Mouse (Mus musculus): ENCODE measurements around the gene Dera.

The Dera gene

GRCm38 (mm10) chr6:137806342-137806741 lies 52.0 kb downstream of the Dera start:
- DNase-seq (ENCODE audit: low spot score in 2 of 2): no peak

DNA sequence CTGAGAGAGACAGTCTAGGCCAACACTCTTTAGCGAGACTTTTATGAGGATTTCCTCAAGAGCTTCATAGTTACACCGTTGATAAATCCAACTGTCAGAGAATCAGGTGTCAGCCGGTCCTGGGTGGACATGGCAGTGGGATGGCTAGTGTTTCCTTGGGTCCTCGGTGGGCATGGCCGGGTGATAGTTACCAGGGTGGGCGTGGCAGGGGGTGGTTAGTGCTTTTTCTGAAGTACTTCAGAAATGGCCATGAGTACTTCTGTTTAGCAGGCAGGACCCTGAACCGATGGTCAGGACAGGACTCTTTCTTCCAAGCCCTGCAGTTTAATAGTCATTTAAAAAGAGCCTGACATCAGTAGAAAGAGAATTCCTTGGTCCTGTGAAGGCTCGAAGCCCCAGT lies 52.5 kb downstream of the Dera start:
- DNase-seq (ENCODE audit: low spot score in 2 of 2): no peak

DNA sequence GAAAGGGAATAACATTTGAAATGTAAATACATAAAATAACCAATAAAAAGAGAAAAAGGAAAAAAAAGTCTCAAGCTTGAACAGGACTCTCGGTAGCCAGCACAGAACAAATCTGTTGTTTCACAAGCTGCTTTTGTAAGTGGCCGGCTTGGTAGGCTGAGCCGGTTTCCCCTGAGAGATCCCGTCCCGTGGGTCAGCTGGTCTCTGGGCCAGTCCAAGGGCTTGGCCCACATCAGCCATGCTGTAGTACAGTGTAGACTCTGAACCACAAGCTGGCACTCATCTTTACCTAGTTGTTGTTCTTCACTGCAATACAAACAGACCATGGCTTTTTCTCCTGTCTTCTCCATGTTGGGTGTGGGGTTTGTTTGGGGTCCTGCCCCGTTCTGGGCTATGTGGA lies 53.0 kb downstream of the Dera start:
- no peak for DNase-seq (ENCODE audit: low spot score in 2 of 2)

- DNase-seq (ENCODE audit: low spot score in 2 of 2): no peak
These were observed 54.4 kb downstream of the Dera start for GRCm38 (mm10) chr6:137808706-137809105.

DNA sequence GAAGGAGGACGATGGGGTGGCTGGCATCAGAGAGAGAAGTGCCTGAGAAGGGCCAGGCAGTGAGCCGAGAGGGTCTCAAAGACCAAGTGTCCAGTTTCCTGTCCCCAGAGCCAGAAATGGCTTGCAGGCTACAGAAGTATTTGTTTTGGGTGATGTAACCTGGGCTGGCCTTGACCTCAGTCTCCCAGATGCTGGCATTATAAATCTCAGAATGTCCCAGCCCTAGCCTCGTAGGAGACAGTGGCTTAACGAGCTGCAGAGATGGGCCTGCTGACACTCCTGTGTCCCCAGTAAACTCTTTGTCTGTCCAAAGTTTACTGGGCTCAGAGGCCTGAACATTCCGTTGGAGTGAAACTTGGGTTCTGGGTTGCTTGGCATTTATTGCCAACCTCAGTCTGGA lies 55.8 kb downstream of the Dera start:
- DNase-seq (ENCODE audit: low spot score in 2 of 2): no peak

- no peak for DNase-seq (ENCODE audit: low spot score in 2 of 2)
These were observed 59.7 kb downstream of the Dera start for GRCm38 (mm10) chr6:137814006-137814405.

DNA sequence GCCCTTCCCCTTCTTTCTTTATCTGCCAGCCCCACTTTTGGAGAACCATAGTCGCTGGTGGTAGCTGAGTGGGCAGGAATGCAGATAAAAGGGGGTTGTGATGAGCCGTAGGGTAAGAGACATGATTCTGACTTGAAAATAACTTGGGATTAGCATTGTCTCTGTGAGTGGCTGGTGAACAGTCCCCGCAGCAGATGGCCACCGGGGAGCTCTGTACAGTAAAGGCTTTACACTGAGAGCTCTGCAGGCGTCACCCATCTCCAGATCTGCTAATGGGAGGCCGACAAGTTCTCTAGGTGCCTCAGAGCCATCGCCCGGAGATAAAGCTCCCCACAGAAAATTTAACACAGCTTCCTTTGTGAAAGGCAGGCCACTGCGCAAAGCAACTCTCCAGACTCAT lies 62.2 kb downstream of the Dera start:
- DNase-seq (ENCODE audit: low spot score in 2 of 2): peak in 1 of 2 experiments; percentile 9

GRCm38 (mm10) chr6:137822550-137822949 lies 68.2 kb downstream of the Dera start:
- no peak for DNase-seq (ENCODE audit: low spot score in 2 of 2)

DNA sequence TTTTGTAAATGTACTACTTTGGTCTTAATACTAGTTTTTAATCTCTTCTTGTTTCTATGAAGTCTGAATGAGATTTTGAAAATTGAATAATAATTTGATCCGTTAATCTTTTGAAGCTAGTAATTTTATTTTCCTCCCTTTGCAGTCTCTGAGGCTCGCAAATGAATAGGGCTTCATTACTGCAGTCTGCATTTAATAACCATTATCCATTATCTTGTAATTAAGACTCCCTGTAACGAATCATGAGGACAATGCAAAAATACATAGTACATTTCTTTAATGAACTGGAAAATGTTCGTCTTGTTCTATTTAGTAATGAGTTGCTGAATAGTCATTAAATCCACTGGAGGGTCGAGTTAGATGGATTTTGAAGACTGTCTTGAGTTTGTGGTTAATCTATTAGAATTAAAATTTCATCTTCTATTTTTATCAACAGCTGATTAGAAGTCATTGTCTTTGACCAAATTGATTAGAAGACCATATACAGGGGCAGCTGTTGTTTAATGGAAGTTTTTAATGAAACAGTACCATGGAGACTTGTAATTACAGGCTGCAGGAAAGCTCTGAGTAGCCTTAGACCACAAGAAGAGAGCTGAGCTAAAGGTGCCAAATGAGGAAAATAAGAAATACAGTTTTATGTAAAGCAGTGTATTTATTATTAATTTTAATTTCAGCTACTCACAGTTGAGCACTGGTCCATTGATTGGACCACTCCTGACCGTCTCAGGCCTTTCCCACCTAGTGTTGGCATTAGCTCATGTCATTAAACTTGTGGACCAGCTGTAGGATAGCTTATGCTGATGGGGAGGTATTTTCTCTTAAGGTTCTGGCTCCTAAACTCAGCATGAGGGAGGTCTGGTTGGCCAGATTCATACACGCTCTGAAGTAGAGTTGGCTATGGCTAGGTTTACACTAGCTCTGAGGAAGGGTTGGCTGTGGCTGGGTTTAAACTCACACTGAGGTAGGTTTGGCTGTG lies 70.0 kb downstream of the Dera start:
- no peak for DNase-seq (ENCODE audit: low spot score in 2 of 2)

DNA sequence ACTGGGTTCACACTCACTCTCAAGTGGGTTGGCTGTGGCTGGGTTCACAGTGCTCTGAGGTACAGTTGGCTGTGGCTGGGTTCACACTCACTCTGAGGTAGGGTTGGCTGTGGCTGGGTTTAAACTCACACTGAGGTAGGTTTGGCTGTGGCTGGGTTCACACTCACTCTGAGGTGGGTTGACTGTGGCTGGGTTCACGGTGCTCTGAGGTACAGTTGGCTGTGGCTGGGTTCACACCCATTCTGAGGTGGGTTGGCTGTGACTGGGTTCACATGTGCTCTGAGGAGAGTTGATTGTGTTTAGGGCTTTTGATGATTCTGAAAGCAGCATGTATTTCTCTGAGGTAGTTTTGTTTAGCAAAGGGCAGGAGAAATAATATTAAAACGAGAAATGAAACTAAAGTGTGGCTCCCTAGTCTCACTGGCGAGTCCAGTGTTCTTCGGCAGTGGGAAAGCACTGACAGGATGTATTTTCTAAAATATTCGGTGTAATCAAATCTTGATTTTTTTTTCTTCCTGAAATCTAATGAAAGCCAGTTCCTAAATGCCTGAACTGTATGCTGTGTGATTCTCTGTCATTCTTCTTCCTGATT lies 70.8 kb downstream of the Dera start:
- no peak for DNase-seq (ENCODE audit: low spot score in 2 of 2)

DNA sequence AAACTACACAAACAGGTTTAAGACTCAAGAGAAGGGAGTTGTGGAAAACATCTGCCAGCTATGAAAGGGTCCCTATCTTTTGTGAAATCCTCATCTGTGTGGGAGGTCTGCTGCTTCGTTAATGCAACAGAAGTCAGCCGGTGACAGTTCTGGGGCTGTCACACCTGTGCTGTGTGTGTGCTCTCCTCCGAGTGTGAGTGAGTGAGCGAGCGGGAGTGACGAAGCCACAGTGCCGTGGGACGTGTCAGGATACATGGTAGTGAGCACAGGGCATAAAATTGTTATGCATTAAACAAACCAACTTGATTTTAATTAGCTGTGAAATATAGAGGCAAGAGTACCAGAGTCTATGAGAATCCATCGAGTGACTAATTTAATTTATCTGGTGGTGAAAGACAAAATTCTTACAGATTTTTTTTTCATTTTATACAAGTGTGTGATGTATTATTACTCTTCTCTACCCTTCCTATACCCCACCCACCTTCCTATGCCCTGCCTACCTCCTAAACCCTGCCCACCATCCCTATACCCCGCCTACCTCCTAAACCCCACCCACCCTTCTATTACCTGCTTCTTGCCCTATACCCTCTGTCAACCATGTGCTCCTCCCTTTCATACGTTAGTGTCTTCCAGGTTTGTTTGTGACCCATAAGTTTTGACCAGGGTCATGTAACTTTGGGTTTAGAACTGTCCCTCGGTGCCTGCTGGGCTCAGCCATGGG lies 74.9 kb downstream of the Dera start:
- DNase-seq (ENCODE audit: low spot score in 2 of 2): no peak

DNA sequence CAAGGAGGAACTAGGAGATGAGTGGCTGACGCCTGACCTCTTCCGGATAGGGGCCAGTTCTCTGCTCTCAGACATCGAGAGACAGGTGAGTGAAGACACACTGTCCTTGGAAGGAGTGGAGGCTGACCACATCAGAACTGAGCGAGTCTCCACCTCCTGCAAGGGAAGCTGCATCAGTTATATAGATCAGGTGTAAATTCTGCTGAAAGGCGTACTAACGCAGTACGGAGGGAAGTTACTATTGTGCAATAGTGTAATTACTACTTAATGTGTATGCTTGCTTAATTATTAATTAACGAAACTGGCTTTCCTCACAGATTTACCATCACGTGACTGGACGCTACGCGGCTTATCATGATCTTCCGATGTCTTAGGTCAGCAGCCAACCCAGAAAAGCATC lies 82.5 kb downstream of the Dera start:
- DNase-seq (ENCODE audit: low spot score in 2 of 2): no peak

DNA sequence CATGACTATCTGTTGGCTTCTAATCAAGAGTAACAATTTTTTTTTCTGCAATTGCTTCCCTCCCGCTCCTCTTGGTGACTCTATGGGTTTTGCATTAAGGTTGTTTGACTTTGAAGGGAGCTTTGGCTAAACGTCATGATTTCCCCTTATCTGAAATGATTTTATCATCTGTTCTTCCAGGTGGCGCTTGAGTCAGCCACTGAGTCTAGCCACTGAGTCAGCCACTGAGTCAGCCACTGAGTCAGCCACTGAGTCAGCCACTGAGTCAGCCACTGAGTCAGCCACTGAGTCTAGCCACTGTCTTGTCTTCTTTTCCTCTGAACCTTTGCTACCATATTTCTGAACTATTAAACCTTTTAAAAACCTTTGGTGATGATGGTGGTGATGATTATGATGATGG lies 89.0 kb downstream of the Dera start:
- no peak for DNase-seq (ENCODE audit: low spot score in 2 of 2)

- no peak for DNase-seq (ENCODE audit: low spot score in 2 of 2)
These were observed 103.2 kb downstream of the Dera start for GRCm38 (mm10) chr6:137857198-137858194.

DNA sequence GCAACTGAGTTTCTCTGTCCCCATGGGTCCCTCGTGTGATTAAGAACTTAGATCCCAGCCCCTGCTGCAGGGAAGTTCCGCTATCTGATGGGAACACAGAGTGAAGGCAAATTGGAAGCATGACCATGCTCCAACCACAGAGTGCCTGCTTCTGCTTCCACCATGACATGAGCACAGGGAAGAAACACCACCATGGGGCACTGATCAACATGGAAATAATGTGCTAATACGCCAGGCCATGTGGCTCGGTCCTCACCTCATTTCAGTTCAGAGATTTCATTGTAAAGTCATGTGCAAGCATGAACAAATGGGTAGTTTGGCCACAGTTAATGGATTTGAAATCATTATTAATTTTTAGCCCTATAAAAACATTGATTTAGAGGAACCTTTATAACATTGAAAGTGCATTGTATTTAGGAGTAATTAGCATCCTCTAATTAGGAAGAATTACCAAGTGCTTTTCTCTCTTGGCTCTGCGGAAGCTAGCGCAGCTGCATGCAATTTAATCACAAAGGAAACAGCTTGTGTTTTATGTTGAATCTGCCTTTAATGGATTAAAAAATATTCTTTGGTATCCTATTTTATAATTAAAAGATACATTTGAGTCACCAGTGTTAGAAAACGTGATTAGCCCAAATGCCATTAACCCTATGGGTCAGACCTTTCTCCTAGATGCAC lies 115.7 kb downstream of the Dera start:
- DNase-seq (ENCODE audit: low spot score in 2 of 2): no peak

DNA sequence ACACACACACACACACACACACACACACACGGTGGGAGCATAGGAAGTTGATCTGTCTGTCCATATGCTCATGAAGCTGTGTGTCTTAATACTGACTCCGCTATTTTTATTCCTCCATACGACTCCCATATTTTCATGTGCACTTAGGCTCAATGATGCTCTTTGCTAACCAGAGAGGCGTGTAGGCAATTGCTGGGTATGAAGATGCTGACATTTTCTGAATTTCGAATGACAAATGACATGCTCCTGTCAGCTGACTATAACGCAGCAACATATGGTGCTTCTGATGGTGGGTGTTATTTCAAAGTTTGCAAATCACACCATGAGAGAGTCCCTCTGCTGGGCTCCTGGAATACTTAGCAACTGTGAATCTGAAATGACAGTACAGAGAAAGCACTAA lies 116.3 kb downstream of the Dera start:
- DNase-seq (ENCODE audit: low spot score in 2 of 2): peak in 1 of 2 experiments; percentile 17

GRCm38 (mm10) chr6:137872055-137872735 lies 117.8 kb downstream of the Dera start:
- DNase-seq (ENCODE audit: low spot score in 2 of 2): peak; percentile 54 to 59

DNA sequence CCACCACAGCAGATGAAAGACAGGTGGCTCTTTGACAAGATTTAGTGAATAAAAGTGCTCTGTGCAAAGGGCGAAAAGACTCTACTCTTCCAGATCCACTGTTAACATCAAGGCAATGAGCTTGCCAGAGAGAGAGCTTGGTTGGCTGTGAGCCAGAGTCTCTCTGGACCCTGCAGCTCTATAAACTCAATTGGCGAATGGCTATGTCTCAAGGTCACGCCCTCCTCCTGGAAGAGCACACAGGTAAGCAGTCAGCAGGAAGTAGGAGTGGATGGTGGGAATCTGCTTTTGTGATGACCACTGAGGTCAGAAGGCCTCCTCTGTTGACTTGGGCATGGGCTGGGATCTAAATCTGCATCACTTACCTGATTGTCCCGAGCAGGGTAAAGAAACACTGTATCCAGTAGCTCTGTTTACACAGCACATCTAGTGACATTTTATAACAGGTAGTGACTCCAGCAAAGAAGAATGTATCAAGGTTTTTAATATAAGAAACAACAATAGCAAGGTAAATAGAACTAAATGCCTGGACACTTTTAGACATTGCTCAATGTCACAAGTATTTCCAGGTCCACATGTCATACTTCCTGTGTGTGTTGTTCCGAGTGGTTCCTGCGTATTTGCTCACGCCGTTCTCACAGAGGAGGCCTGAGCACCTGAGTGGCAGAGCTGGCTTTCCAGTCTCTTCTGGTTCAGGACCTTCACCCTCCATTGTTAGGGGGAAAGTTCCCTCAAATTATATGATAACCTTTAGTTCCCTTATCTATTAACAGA lies 120.3 kb downstream of the Dera start:
- no peak for DNase-seq (ENCODE audit: low spot score in 2 of 2)

- no peak for DNase-seq (ENCODE audit: low spot score in 2 of 2)
These were observed 131.3 kb downstream of the Dera start for GRCm38 (mm10) chr6:137885644-137886043.
